Mouse (Mus musculus) adipose tissue, adult 10 weeks (tissue): ENCODE results near the gene Enpp7. TPM values are rescaled to one million over a fixed set of nuclear protein-coding genes. Genes with fewer than 3 reads are reported as not detected.

Experiments
- polyA plus RNA-seq: library from polyadenylated mRNA; stranded (reverse); fragments of 350-450 nt; fragmentation: Illumina TruSeq; extraction: RNeasy Lipid Tissue Mini Kit (QIAGEN cat#74804); gene quantifications from one replicate; pipeline ENCODE4 v1.2.3, GENCODE M21; 2014; ENCODE audit warnings: low read depth, low replicate concordance

Enpp7 gene
- not detected for polyA plus RNA-seq

DNA sequence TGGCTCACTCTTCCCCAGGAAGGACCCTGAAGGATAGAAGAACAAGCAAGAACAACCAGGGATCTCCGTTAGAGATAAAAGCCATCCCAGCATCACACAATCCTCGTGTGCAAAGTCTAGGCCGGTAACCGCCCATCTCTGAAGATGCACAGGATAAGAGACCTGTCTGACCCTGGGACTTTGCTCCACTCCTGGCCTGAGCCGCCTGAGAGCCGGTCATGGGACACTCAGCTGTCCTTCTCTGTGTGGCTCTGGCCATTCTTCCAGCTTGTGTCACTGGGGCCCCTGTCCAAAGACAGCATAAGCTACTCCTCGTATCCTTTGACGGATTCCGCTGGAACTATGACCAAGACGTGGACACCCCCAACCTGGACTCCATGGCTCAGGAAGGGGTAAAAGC, at the start of gene Enpp7:
Gene Enpp7 (plus strand): TSS at position 190 of the 400 bp plus-strand sequence.

GRCm38 (mm10) chr11:119022895-119023615, 35.1 kb downstream of the Enpp7 start, which contains the start of gene Cbx2:
Gene Cbx2 (plus strand): TSS chr11:119022962.

GRCm38 (mm10) chr11:119040600-119041324, 52.8 kb downstream of the Enpp7 start, which contains the start of gene Cbx8:
Gene Cbx8 (minus strand): TSS chr11:119040969.

Other genes with a start within 250 kb of the Enpp7 start
- gene Rbfox3, start 76.6 kb upstream of the Enpp7 start, polyA plus RNA-seq = 10.0 TPM
- 2.7 TPM for gene Cbx2, start 34.8 kb downstream of the Enpp7 start, polyA plus RNA-seq
- gene Cbx8, start 52.8 kb downstream of the Enpp7 start, polyA plus RNA-seq = 6.0 TPM
- 15.9 TPM for gene Cbx4, start 98.0 kb downstream of the Enpp7 start, polyA plus RNA-seq
- 11.0 TPM for gene Tbc1d16, start 240.3 kb downstream of the Enpp7 start, polyA plus RNA-seq
- gene Ccdc40, start 240.4 kb downstream of the Enpp7 start, polyA plus RNA-seq = 7.2 TPM